In the genomic region with DNA sequence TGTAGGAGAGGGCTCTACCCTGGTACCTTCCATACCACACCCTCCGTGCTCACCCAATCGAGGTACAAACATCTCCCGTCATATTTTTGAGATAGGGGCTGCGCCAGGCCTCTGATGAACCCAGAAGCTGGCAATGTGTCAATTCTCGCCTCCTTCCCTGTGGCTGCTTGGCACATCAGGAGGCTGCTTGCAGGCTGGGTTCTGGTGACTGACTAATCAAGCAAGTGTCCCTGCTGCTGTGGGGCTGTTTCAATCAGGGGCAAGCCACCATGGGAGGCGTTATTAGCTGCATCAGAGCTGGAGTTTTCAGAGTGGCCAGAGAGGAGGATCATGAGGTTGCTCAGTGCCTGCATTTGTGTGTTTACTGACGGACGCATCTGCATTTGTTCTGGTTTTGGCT, we compare ENCODE assay signal across 13 mouse cellular contexts.
DNase-seq lines count a peak whose midpoint lies in the region; ATAC-seq and TF ChIP-seq lines count a peak whose summit lies in the region.
"Had no signal": no experiment of that assay in that cellular context is flagged by ENCODE, and none has a peak within 500 bp of the region (broad histone marks: within the 10 kb centered on the region; RNA-seq: fewer than 3 reads in every experiment).

No protein-coding gene starts in this region.

- no peak overlapping the region for H3K9ac ChIP-seq in forebrain, embryonic 13.5 days
- H3K9ac ChIP-seq in forebrain, postnatal 0 days: no peak overlapping the region
- H3K9ac ChIP-seq in midbrain, embryonic 16.5 days (ENCODE audit: low read depth, low read length): no peak overlapping the region

- H3K27ac ChIP-seq in forebrain, embryonic 13.5 days: peak overlapping the region; percentile 37
- H3K27ac ChIP-seq in forebrain, postnatal 0 days (ENCODE audit: low read depth, low read length): no peak overlapping the region
- H3K27ac ChIP-seq in midbrain, embryonic 10.5 days (replicated peaks): peak overlapping the region; percentile 81
- H3K27ac ChIP-seq in midbrain, embryonic 16.5 days (ENCODE audit: low read length): no peak overlapping the region
- H3K27ac ChIP-seq in limb, embryonic 10.5 days: no peak overlapping the region

- ATAC-seq in forebrain, embryonic 13.5 days: no peak
- ATAC-seq in forebrain, postnatal 0 days: no peak
- ATAC-seq in midbrain, embryonic 16.5 days: no peak
- ATAC-seq in megakaryocyte progenitor cell, adult 5-6 weeks (replicated peaks; ENCODE audit: poor library complexity): peak; percentile 30; the same call in 1 of the 2 replicates
- ATAC-seq: lung, postnatal 0 days had no signal

- TF ChIP-seq CTCF in forebrain, postnatal 0 days (IDR thresholded peaks at IDR 0.05; ENCODE audit: low read depth): no peak

- H3K9me3 ChIP-seq in forebrain, embryonic 13.5 days (replicated peaks): no peaks in the 10 kb centered on the region
- no peaks in the 10 kb centered on the region for H3K9me3 ChIP-seq in forebrain, postnatal 0 days (ENCODE audit: low read length)
- H3K9me3 ChIP-seq in midbrain, embryonic 10.5 days (replicated peaks): no peaks in the 10 kb centered on the region
- no peaks in the 10 kb centered on the region for H3K9me3 ChIP-seq in midbrain, embryonic 16.5 days (replicated peaks; ENCODE audit: control insufficient read depth, low read length, poor library complexity, severe bottlenecking)
- H3K9me3 ChIP-seq in limb, embryonic 10.5 days (replicated peaks): no peaks in the 10 kb centered on the region

- intact Hi-C loops in left cerebral cortex, postnatal 14 days (cut with DNase I): no loop called here

- peaks cover 69% of the 10 kb centered on the region for H3K4me1 ChIP-seq in forebrain, embryonic 13.5 days
- H3K4me1 ChIP-seq in forebrain, postnatal 0 days (ENCODE audit: insufficient read depth): peaks cover 15% of the 10 kb centered on the region
- H3K4me1 ChIP-seq in midbrain, embryonic 10.5 days: peaks cover 75% of the 10 kb centered on the region
- H3K4me1 ChIP-seq in midbrain, embryonic 16.5 days (ENCODE audit: control insufficient read depth, insufficient read depth, low read length): peaks cover 38% of the 10 kb centered on the region
- peaks cover 31% of the 10 kb centered on the region for H3K4me1 ChIP-seq in limb, embryonic 10.5 days

- peaks cover 6% of the 10 kb centered on the region for H3K36me3 ChIP-seq in forebrain, embryonic 13.5 days (ENCODE audit: poor library complexity, severe bottlenecking)
- H3K36me3 ChIP-seq in forebrain, postnatal 0 days (ENCODE audit: insufficient read depth): no peaks in the 10 kb centered on the region
- peaks cover 69% of the 10 kb centered on the region for H3K36me3 ChIP-seq in midbrain, embryonic 10.5 days
- no peaks in the 10 kb centered on the region for H3K36me3 ChIP-seq in midbrain, embryonic 16.5 days (ENCODE audit: control insufficient read depth, insufficient read depth, low read length)
- H3K36me3 ChIP-seq in limb, embryonic 10.5 days: peaks cover 78% of the 10 kb centered on the region

- no peak for DNase-seq in forebrain, postnatal 0 days
- DNase-seq in midbrain, embryonic 10.5 days (ENCODE audit: low spot score): no peak
- DNase-seq in ovary, adult 18-20 months (ENCODE audit: low spot score): no peak
- no peak for DNase-seq in limb, embryonic 10.5 days (ENCODE audit: low spot score)
- no peak for DNase-seq in left cerebral cortex, postnatal 14 days (ENCODE audit: low spot score in 2 of 2)
- DNase-seq: adrenal gland, postnatal 14 days; kidney, adult 18-20 months; kidney, postnatal 4 days; liver had no signal

- WGBS in forebrain, embryonic 13.5 days: 72% methylated on average over 8 of the region's 8 CpGs
- 51% methylated on average over 8 of the region's 8 CpGs for WGBS in forebrain, postnatal 0 days
- 91% methylated on average over 8 of the region's 8 CpGs for WGBS in midbrain, embryonic 10.5 days
- WGBS in midbrain, embryonic 16.5 days: 69% methylated on average over 8 of the region's 8 CpGs
- 93% methylated on average over 8 of the region's 8 CpGs for WGBS in limb, embryonic 10.5 days

- no peak overlapping the region for H3K4me2 ChIP-seq in forebrain, embryonic 13.5 days
- H3K4me2 ChIP-seq in forebrain, postnatal 0 days (ENCODE audit: low read depth): no peak overlapping the region
- no peak overlapping the region for H3K4me2 ChIP-seq in midbrain, embryonic 16.5 days (ENCODE audit: low read length)

- H3K27me3 ChIP-seq in forebrain, embryonic 13.5 days: no peaks in the 10 kb centered on the region
- H3K27me3 ChIP-seq in forebrain, postnatal 0 days (ENCODE audit: insufficient read depth, low read length): no peaks in the 10 kb centered on the region
- H3K27me3 ChIP-seq in midbrain, embryonic 10.5 days (ENCODE audit: low read depth, poor library complexity, severe bottlenecking): peaks cover 20% of the 10 kb centered on the region
- H3K27me3 ChIP-seq in midbrain, embryonic 16.5 days (ENCODE audit: control insufficient read depth, insufficient read depth, low read depth, low read length): no peaks in the 10 kb centered on the region
- no peaks in the 10 kb centered on the region; the same call in 1 of the 2 replicates for H3K27me3 ChIP-seq in limb, embryonic 10.5 days (ENCODE audit: low read depth, poor library complexity, severe bottlenecking)

- no peak overlapping the region for H3K4me3 ChIP-seq in forebrain, embryonic 13.5 days
- H3K4me3 ChIP-seq in forebrain, postnatal 0 days (ENCODE audit: low read depth, low read length): no peak overlapping the region
- H3K4me3 ChIP-seq in midbrain, embryonic 10.5 days: no peak overlapping the region
- H3K4me3 ChIP-seq in midbrain, embryonic 16.5 days (ENCODE audit: low read depth, low read length): no peak overlapping the region
- no peak overlapping the region for H3K4me3 ChIP-seq in limb, embryonic 10.5 days

Comparison
In these comparisons a context has a peak if more than half of its experiments do, and no peak if none do; other contexts are left out.
1. H3K27ac ChIP-seq: peak in forebrain, embryonic 13.5 days (single experiment) and midbrain, embryonic 10.5 days (single experiment); none in forebrain, postnatal 0 days (single experiment), midbrain, embryonic 16.5 days (single experiment) and limb, embryonic 10.5 days (single experiment).